Mouse (Mus musculus): Measurements from ENCODE around the gene Mvb12a.

The Mvb12a gene

GRCm38 (mm10) chr8:71592374-71593170 is 49.9 kb downstream of the Mvb12a start:
- peak; percentile 84 to 92 for DNase-seq (ENCODE audit: low spot score in 2 of 2)

DNA sequence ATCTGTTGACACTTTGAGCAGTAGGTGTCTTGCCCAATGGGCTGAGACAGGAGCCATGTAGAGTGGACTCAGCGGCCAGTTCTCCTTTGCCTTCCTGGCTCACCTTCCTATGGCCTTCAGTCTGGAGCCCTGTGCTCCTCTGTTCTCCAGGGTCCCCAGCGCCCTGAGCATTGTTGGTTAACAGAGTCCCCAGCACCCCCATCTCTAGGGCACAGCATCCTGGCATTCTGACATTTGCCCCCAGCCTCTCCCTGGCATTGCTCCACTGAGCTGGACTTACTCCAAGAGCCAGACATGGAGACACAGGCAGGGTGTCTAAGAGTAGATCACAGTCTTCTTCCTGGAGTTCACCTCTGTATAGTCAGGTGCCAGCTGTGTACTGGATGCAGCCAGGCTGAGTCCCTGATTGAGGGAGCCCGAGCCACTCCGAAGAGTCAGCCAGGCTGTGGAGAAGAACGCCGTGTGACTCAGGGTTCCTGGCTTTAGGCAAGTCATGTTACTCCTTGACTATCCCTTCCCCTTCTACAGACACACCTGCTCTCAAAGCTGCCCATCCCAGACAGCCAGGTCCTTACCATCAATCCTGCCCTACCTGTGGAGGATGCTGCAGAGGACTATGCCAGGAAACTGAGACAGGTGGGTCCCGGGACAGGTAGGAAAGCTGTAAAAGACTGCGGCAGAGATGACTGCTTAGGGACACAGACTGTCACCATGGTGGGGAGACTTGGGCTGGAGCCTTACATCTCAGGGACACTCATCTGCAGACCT is 51.0 kb downstream of the Mvb12a start:
- no peak for DNase-seq (ENCODE audit: low spot score in 2 of 2)

DNA sequence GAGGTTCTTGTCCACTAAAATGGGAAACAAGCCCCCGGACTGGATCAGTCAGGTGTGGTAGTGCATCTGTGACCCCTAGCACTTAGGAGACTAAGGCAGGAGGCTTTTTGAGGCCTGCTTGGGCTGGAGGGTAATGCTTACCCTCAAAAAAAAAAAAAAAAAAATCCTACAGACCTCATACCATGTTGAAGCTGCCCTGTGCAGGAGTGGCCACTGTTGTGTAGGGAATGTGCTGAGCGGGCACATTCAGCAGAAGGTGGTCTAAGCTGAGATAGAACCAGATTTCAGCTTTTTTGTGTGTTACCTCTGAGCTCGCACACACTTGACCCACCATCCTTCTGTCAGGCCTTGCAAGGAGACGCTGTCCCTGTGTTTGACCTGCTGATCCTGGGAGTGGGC is 51.6 kb downstream of the Mvb12a start:
- DNase-seq (ENCODE audit: low spot score in 2 of 2) = no peak

DNA sequence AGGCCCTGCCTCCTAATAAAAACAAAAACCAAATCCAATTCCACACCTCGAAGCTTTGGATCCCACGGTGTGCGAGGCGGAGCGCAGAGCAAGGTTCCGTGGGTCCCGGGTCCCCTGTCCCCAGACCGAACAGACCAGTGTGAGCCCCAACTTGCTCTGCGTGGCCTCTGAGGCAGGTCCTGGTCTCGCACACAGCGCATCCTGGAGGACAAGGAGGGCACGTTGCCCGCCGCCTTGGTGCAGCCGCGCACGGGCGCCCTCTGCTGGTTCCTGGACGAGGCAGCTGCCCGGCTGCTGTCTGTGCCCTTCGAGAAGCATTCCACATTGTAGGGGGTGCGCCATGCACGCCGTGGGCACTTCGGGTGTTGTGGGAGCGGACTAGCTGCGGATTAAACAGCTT is 53.1 kb downstream of the Mvb12a start:
- DNase-seq (ENCODE audit: low spot score in 2 of 2) = peak; percentile 67 to 91

- DNase-seq (ENCODE audit: low spot score in 2 of 2) = no peak
Observed at GRCm38 (mm10) chr8:71596384-71596783, 53.7 kb downstream of the Mvb12a start.

GRCm38 (mm10) chr8:71596798-71597197 is 54.1 kb downstream of the Mvb12a start:
- no peak for DNase-seq (ENCODE audit: low spot score in 2 of 2)

DNA sequence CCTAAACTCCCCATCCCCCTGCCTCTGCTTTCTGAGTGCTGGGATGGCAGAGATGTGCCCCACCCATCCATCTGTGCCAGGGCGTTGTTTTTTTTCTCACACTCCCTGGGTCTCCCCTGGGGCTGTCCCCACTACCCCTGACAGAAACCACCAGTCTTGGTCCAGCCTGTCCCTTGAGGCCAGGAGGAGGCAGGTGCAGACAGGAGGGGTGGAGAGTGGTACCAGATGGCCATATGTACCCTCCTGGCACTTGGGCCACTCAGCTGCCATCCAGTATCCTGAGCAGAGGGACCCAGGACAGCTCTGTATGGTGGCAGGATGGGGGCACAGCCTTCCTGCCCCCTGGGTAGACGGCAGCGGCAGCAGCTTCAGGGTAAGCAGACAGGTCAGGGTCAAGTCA is 54.7 kb downstream of the Mvb12a start, which contains the start of gene Fam129c:
TSS of gene Fam129c (plus strand) at position 198 of the 400 bp plus-strand sequence.
- no peak for DNase-seq (ENCODE audit: low spot score in 2 of 2)
